Mouse (Mus musculus) gastrocnemius, postnatal 4 days (tissue): ENCODE data around the gene Slc22a20. TPM values are rescaled to one million over a fixed set of nuclear protein-coding genes. Genes with fewer than 3 reads are reported as not detected.

Source experiments
- DNase-seq, 2 experiments: peaks; one replicate each; pipeline ENCODE4 v3.0.0; 2021 to 2022; ENCODE audit warnings: low spot score in 2 of 2, mixed read lengths in 2 of 2
- total RNA-seq, 2 experiments: library from RNA; stranded (reverse); gene quantifications; 2 replicates each; pipeline ENCODE4 v1.2.3; 2021

Slc22a20 gene
- total RNA-seq, 2 experiments from 2014 or later = not detected

GRCm38 (mm10) chr19:5927026-5927425 lies 58.9 kb downstream of the Slc22a20 start:
- no peak for DNase-seq

- peak in 1 of 2 experiments; percentile 30 for DNase-seq
Observed at GRCm38 (mm10) chr19:5925311-5925855, 60.6 kb downstream of the Slc22a20 start.

DNA sequence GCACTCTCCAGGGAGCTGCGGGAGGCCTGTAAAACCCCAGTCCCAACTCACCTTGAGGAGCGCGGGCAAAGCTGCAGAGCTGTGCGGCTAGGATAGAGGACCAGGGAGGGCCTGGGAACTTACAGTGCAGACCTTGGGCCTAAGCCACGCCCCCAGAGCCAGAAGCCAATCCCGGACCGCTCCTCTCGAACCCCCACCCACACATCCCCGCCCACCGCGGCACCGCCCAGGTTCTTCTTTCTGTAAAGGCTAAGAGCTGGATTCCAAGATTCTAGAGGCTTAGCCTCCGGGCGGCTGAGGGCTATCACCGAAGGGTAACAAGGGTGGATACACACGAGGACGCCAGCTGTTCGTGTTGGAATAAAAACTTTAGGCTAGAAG lies 61.2 kb downstream of the Slc22a20 start, which contains the start of gene Cdc42ep2:
Cdc42ep2 (minus strand) TSS at position 104 of the 381 bp plus-strand sequence.
- peak; percentile 96 to 98 for DNase-seq

DNA sequence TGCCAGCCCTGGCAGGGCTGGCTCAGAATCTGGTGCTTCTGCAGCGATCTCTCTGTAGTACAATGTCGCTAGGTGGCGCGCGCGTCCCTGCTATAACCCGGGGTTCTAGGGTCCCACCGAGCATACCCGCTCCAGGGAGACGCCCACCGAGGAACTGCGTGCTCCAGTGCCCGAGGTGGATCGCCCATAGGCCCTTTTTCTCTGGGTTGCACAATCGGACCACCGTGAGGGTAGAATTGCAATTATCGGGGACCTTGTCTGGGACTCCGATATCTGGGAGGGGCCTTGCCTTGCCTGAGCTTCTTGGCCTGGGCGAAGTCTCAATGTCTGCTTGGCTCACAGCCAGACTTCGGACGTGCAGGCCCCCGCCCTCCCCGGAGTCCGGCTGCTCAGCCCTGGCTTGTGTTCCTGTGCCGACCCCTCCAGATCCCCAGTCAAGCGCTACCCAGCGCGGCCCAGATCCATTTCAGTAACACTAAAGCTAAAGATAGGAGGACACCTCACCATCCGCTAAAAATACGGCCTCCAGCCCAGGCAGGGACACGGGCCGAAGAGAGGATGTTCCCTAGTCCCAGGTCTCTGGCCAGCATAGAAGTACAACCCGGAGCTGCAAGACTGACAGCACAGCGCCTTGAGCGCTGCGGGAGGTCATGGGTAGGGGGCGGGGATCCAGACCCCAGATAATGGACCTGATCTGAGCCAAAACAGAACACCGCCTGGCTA lies 61.8 kb downstream of the Slc22a20 start:
- peak; percentile 87 to 97 for DNase-seq

DNA sequence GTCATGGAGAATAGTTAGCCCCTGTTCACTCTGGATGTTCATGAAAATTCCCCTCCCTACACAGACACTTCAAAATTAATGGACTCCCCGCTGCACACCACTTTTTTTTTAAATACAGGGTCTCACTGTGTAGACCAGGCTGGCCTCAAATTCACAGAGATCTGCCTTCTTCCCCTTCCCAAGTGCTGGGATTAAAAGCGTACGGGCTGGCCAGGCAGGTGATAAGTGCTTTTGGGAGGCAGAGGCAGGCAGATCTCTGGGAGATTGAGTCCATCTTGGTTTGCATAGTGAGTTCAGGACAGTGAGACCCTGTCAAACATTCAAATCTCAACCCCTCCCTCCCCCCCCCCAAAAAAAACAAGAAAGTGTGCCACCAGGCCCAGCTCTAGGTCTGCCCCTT lies 63.0 kb downstream of the Slc22a20 start:
- no peak for DNase-seq

GRCm38 (mm10) chr19:5922119-5922942 lies 63.6 kb downstream of the Slc22a20 start:
- peak in 1 of 2 experiments; percentile 33 for DNase-seq

- no peak for DNase-seq
Observed at GRCm38 (mm10) chr19:5921715-5922114, 64.2 kb downstream of the Slc22a20 start.

Other genes starting within 250 kb of the Slc22a20 start
- 100 to 1,000 TPM; 116 to 137 TPM for gene Ltbp3, start 245.2 kb downstream of the Slc22a20 start, total RNA-seq
- gene Scyl1, start 214.7 kb downstream of the Slc22a20 start, total RNA-seq = 10 to 100 TPM; 71.7 to 75.6 TPM
- gene Frmd8, start 110.9 kb downstream of the Slc22a20 start, total RNA-seq = 10 to 100 TPM; 16.2 to 16.7 TPM
- gene Slc25a45, start 108.3 kb downstream of the Slc22a20 start, total RNA-seq = 1 to 10 TPM; 3.7 to 3.8 TPM
- gene Tigd3, start 92.0 kb downstream of the Slc22a20 start, total RNA-seq = 1 to 10 TPM; 1.5 to 2.6 TPM
- gene Dpf2, start 73.1 kb downstream of the Slc22a20 start, total RNA-seq = 100 to 1,000 TPM in 1 of 2 experiments, 10 to 100 TPM in 1; 97.8 to 121 TPM
- 10 to 100 TPM; 23.1 to 27.4 TPM for gene Cdc42ep2, start 61.3 kb downstream of the Slc22a20 start, total RNA-seq
- gene Pola2, start 21.9 kb downstream of the Slc22a20 start, total RNA-seq = 10 to 100 TPM; 24.6 to 28.6 TPM
- 10 to 100 TPM; 70.9 to 79.6 TPM for gene Capn1, start 29.8 kb upstream of the Slc22a20 start, total RNA-seq
- gene Syvn1, start 60.4 kb upstream of the Slc22a20 start, total RNA-seq = 10 to 100 TPM; 28.9 to 30.7 TPM
- 10 to 100 TPM; 45.0 to 46.2 TPM for gene Mrpl49, start 71.6 kb upstream of the Slc22a20 start, total RNA-seq
- 1,000 to 10,000 TPM in 1 of 2 experiments, 100 to 1,000 TPM in 1; 949 to 1,029 TPM for gene Fau, start 71.7 kb upstream of the Slc22a20 start, total RNA-seq
- 10 to 100 TPM; 13.2 to 13.4 TPM for gene Znhit2, start 75.0 kb upstream of the Slc22a20 start, total RNA-seq
- 10 to 100 TPM in 1 of 2 experiments, 1 to 10 TPM in 1; 9.9 to 14.7 TPM for gene Tm7sf2, start 82.2 kb upstream of the Slc22a20 start, total RNA-seq
- 10 to 100 TPM; 35.4 to 37.7 TPM for gene Vps51, start 91.1 kb upstream of the Slc22a20 start, total RNA-seq
- gene Tmem262, start 93.9 kb upstream of the Slc22a20 start, total RNA-seq = not detected
- gene Gm28374, start 96.1 kb upstream of the Slc22a20 start, total RNA-seq = under 1 TPM in 1 of 2 experiments, not detected in 1; 0.52 TPM
- gene Zfpl1, start 98.8 kb upstream of the Slc22a20 start, total RNA-seq = 10 to 100 TPM; 28.5 to 34.6 TPM
- gene Cdca5, start 98.8 kb upstream of the Slc22a20 start, total RNA-seq = 1 to 10 TPM; 7.7 to 8.1 TPM
- gene AC131692.1, start 108.3 kb upstream of the Slc22a20 start, total RNA-seq = under 1 TPM in 1 of 2 experiments, not detected in 1; 0.54 TPM
- under 1 TPM; 0.27 to 0.44 TPM for gene Naaladl1, start 119.6 kb upstream of the Slc22a20 start, total RNA-seq
- gene Sac3d1, start 132.5 kb upstream of the Slc22a20 start, total RNA-seq = 10 to 100 TPM; 14.8 to 16.2 TPM
- gene Snx15, start 142.2 kb upstream of the Slc22a20 start, total RNA-seq = 10 to 100 TPM; 16.2 to 17.1 TPM
- gene Batf2, start 154.8 kb upstream of the Slc22a20 start, total RNA-seq = under 1 TPM; 0.26 to 0.42 TPM
- 10 to 100 TPM; 60.2 to 61.7 TPM for gene Arl2, start 155.4 kb upstream of the Slc22a20 start, total RNA-seq
- gene Majin, start 198.2 kb upstream of the Slc22a20 start, total RNA-seq = not detected
- gene Gpha2, start 240.2 kb upstream of the Slc22a20 start, total RNA-seq = not detected
- 10 to 100 TPM; 26.2 to 26.4 TPM for gene Ppp2r5b, start 249.7 kb upstream of the Slc22a20 start, total RNA-seq